Mouse (Mus musculus) R1 (cell line): ENCODE measurements at regions not wholly inside any gene's neighbourhood (a gene's known extent, or its start where the extent isn't known, plus 50 kb on each side); places are given as distances from the start of the nearest gene placed in this dataset.

Source experiments
- DNase-seq: peaks from one replicate; pipeline ENCODE4 v3.0.0-alpha.2; 2018; ENCODE audit warnings: low read depth, low spot score

DNA sequence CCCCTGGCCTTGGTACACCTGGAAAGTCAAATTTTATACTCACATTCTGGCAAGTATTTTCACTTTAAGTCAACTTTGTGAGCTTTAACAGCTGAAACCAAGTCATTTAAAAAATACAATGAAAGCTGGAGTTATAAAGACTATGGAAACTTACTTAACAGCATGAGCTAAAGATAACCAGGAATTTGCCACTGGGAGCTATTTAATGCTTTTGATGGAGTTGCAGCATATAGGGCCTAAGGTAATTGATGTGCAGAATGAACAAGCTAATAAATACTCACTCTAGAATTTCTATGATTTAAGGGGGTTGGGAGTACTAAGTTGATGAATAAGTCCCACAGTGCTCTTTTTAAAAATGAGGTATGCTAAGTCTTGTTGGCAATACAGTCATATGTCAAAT, 463.5 kb upstream of the Dmac1 start:
- DNase-seq = no peak

DNA sequence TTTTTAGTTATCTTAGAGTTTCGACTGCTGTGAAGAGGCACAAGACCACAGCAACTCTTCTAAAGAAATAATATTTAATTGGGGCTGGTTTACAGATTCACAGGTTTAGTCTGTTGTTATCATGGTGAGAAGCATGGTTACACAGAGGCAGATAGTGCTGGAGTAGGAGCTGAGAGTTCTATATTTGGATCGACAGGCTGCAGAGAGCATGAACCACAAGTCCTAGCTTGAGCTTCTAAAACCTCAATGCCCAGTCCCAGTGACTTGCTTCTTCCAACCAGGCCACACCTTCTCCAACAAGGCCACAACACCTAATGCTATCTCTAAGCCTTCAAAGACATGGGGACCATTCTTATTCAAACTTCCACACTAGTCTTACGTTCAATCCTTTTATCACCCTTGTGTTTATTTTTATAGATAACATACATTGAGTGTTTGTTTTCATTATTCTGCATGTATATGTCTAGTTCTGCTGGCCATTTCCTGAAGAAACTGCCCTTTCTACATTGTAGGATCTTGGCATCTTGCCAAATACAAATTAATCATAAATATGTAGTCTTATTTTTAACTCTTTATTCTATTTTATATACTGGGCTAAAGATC, 452.8 kb upstream of the Dmac1 start:
- DNase-seq = no peak

DNA sequence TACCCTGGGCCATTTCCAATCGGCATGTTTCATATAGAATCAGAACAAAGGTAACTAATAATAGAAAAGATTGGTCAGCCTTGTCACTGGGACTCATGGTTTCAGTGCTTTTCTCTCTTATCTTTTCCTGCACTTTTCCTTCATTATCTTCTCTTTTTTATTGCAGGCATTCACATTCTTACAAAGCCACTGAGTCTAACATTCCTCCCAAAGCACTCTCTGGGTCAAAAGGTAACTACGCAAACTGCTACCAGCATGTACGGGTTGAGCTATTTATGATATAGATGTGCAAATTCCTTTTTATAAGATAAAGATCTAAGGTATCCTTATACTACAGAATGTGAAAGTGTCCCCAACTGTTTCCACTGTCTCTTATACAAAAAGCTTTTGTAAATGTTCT, 436.5 kb upstream of the Dmac1 start:
- no peak for DNase-seq

DNA sequence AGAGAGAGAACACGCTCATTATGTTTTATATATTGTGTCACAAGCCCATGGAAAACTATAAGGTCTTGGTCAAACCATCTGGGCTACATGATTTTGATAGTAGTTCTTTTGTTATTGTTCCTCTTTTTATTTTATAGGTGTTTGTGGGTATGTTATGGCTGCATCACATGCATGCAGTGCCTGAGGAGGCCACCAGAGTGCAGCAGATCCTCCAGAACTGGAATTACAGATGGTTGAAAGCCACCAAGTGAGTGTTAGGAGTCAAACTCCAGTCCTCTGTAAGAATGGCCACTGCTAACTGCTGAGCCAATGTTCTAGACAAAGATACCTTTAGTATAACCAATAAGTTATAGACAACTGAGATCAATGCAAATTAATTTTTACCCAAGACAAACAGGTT, 435.9 kb upstream of the Dmac1 start:
- DNase-seq = peak; percentile 42

DNA sequence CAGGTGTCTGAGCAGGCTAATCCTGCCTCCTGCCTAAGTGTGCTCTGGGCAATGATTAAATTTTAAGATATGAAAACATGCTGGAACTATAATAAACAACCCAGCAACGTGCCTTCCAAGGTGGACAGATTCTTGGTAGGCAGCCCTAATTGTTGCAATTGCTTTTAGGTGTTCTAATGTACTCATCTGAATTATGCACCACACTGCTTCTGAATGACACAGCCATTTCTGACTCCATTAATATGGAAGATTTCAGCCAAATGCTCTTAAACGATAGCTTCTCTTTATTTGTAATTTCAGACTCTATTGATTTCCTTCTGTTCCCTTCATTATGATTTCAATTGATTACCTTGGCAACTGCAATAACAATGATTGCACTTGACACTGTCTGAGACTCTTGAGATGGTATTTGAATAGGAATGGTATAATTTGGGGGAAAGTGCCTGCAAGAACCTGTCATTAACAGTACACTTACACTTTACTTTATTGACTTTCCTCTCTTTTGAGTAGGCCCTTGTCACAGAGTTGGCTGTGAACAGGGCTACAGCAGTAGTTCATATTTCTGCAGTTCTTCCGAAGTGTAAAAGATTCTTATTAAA, 422.8 kb upstream of the Dmac1 start:
- DNase-seq = no peak

- DNase-seq = no peak
These were observed 398.6 kb upstream of the Dmac1 start for GRCm38 (mm10) chr4:75676590-75677174.

DNA sequence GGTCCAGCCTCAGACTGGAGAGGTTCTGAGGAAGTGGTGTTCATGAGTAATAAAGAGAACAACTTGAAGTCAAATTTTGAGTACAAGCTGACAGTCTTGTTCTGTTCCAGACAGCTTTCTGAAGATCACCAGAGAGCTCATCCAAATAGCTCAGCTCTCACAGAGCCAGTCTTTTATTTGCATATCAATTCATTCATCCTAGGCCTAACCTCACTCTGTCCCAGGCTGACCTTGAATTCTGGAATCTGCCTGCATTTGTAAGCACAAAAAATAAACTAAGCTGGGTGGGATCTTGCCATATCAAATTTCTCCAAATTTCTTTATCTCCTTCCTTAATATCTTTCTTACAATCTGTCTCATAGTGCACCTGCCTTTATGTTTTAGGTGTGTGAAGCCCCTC, 362.9 kb upstream of the Dmac1 start:
- peak; percentile 64 for DNase-seq

DNA sequence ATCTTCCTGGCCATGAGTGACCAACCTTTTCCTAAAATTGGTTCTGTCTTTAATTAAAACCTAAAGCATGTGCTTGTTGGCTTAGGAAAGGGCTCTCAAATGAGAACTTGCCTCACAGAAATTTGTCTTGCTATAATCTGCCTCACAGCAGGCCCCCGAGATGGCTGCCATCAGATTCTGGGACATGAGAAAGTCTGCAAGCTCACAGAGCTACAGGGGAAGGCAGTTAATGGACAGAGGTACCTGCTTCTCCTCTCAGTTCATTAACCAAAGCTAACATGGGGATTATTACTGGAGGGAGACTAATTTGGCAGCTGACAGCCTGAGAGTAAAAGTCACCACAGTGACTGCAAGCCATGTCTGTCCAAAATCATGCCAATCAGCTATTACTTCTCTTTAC, 358.5 kb upstream of the Dmac1 start:
- no peak for DNase-seq

GRCm38 (mm10) chr4:75589901-75590300, 311.8 kb upstream of the Dmac1 start:
- no peak for DNase-seq

GRCm38 (mm10) chr4:75588095-75588875, 310.2 kb upstream of the Dmac1 start:
- no peak for DNase-seq

- DNase-seq = no peak
These were observed 301.8 kb upstream of the Dmac1 start for GRCm38 (mm10) chr4:75579865-75580264.

GRCm38 (mm10) chr4:75572603-75573002, 294.5 kb upstream of the Dmac1 start:
- DNase-seq = no peak

GRCm38 (mm10) chr4:75567630-75568029, 289.5 kb upstream of the Dmac1 start:
- no peak for DNase-seq

DNA sequence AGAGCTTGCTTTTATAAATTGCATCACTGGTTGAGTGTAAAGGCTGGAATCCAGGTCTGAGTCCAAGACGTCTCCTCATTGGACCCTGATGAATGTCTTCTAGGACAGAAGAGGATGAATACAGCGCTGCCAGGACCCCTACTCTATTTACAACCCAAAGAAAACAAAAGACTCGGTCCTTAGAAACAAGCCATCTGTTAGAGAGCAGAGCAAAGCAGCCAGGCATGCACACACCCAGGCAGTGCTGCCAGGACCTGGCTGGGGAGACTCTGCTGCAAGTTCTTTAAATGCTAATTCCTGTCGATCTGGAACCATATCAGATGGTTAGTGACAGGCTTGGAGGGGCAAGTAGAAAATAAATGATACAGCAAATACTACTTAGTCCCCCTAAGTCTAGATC, 284.4 kb upstream of the Dmac1 start:
- no peak for DNase-seq

GRCm38 (mm10) chr4:75561792-75562191, 283.7 kb upstream of the Dmac1 start:
- no peak for DNase-seq

DNA sequence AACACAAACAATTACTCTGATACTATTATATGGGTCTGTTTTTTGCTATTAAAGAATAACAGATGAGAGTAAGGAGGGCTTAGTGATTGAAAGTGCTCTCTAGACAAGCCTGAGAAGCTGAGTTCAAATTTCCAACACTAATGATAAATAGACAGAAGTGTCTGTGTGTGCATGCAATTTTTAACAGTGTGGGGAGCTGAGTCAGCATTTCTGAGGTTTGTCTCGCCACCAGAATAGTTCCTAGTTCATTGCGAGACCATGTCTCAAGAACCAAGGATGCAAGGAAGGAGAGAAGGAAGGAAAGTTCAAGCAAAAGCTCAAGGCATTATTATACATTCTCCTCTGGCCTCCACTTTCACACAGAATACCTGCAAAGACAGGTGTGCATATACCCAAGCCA, 259.7 kb upstream of the Dmac1 start:
- DNase-seq = no peak

- no peak for DNase-seq
These were observed 257.0 kb upstream of the Dmac1 start for GRCm38 (mm10) chr4:75535067-75535466.

- DNase-seq = no peak
These were observed 251.5 kb upstream of the Dmac1 start for GRCm38 (mm10) chr4:75529607-75530006.

GRCm38 (mm10) chr4:75517459-75518158, 239.5 kb upstream of the Dmac1 start:
- no peak for DNase-seq
